Comparison of ENCODE assay signal across 9 mouse cellular contexts in the genomic region with DNA sequence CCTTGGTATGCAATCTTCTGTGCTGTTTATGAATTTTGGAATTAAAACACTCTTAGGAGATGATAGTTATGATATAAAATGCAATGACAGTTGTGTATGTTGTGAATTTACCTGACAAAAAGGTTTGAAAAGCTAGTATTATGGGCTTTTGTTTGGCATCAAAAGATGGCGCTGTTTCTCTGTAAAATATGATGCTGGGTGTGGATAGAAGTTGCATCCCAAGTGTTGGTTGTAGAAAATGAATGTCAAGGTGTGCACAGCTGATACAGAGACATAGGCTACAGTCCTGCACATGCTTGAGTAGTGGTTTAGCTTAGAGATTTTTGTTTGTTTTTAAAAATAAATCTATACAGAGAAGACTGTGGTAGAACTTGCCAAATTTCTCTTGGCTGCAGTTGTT.
A peak's percentile ranks its signal among the peaks of the same experiment; 100 is the strongest.
DNase-seq lines count a peak whose midpoint lies in the region; ATAC-seq lines count a peak whose summit lies in the region.
"Had no signal": no experiment of that assay in that cellular context is flagged by ENCODE, and none has a peak within 500 bp of the region (broad histone marks: within the 10 kb centered on the region; RNA-seq: fewer than 3 reads in every experiment).

No protein-coding gene starts in this region.

- no peaks in the 10 kb centered on the region for H3K36me3 ChIP-seq in forebrain, embryonic 13.5 days (ENCODE audit: poor library complexity, severe bottlenecking)
- no peaks in the 10 kb centered on the region for H3K36me3 ChIP-seq in forebrain, embryonic 15.5 days
- no peaks in the 10 kb centered on the region for H3K36me3 ChIP-seq in midbrain, embryonic 11.5 days (ENCODE audit: control insufficient read depth, insufficient read depth, low read length)
- H3K36me3 ChIP-seq in midbrain, embryonic 10.5 days, result no peaks in the 10 kb centered on the region
- H3K36me3 ChIP-seq: limb, embryonic 13.5 days had no signal

- H3K4me3 ChIP-seq in forebrain, embryonic 13.5 days, result no peak overlapping the region
- H3K4me3 ChIP-seq in forebrain, embryonic 15.5 days, result no peak overlapping the region
- no peak overlapping the region for H3K4me3 ChIP-seq in midbrain, embryonic 11.5 days (ENCODE audit: low read depth, low read length)
- no peak overlapping the region for H3K4me3 ChIP-seq in midbrain, embryonic 10.5 days
- H3K4me3 ChIP-seq: limb, embryonic 13.5 days had no signal

- ATAC-seq in forebrain, embryonic 13.5 days, result peak; percentile 67; the same call in 1 of the 2 replicates
- no peak for ATAC-seq in forebrain, embryonic 15.5 days (replicated peaks)
- ATAC-seq in midbrain, embryonic 11.5 days (ENCODE audit: low FRiP score), result no peak

- no peaks in the 10 kb centered on the region for H3K9me3 ChIP-seq in forebrain, embryonic 13.5 days (replicated peaks)
- H3K9me3 ChIP-seq in forebrain, embryonic 15.5 days, result no peaks in the 10 kb centered on the region
- H3K9me3 ChIP-seq in midbrain, embryonic 11.5 days (ENCODE audit: control insufficient read depth, low read length), result no peaks in the 10 kb centered on the region
- no peaks in the 10 kb centered on the region for H3K9me3 ChIP-seq in midbrain, embryonic 10.5 days (replicated peaks)
- H3K9me3 ChIP-seq: limb, embryonic 13.5 days had no signal

- no peak overlapping the region for H3K9ac ChIP-seq in forebrain, embryonic 13.5 days
- no peak overlapping the region for H3K9ac ChIP-seq in forebrain, embryonic 15.5 days (replicated peaks)
- no peak overlapping the region for H3K9ac ChIP-seq in midbrain, embryonic 11.5 days (ENCODE audit: low read length)
- H3K9ac ChIP-seq: limb, embryonic 13.5 days had no signal

- no peaks in the 10 kb centered on the region for H3K4me1 ChIP-seq in forebrain, embryonic 13.5 days
- no peaks in the 10 kb centered on the region; the same call in 1 of the 2 replicates for H3K4me1 ChIP-seq in forebrain, embryonic 15.5 days
- H3K4me1 ChIP-seq in midbrain, embryonic 11.5 days (ENCODE audit: control insufficient read depth, insufficient read depth, low read length), result no peaks in the 10 kb centered on the region; the same call in 1 of the 2 replicates
- peaks cover 6% of the 10 kb centered on the region; the same call in 1 of the 2 replicates for H3K4me1 ChIP-seq in midbrain, embryonic 10.5 days
- H3K4me1 ChIP-seq: limb, embryonic 13.5 days had no signal

- H3K4me2 ChIP-seq in forebrain, embryonic 13.5 days, result no peak overlapping the region
- H3K4me2 ChIP-seq in forebrain, embryonic 15.5 days (replicated peaks), result no peak overlapping the region
- no peak overlapping the region for H3K4me2 ChIP-seq in midbrain, embryonic 11.5 days
- H3K4me2 ChIP-seq: limb, embryonic 13.5 days had no signal

- DNase-seq in midbrain, embryonic 11.5 days (ENCODE audit: low spot score, missing footprints), result peak; percentile 88
- DNase-seq in midbrain, embryonic 10.5 days (ENCODE audit: low spot score), result no peak
- DNase-seq in cerebellum, adult 8-10 months, result peak; percentile 32
- DNase-seq in left cerebral cortex, postnatal 25 days (ENCODE audit: low spot score in 2 of 2), result peak; percentile 21 to 62
- peak; percentile 35 for DNase-seq in telencephalon, adult 2 months (ENCODE audit: low read depth, low spot score)
- DNase-seq in gastrocnemius, postnatal 10 days, result no peak

- H3K27me3 ChIP-seq in forebrain, embryonic 13.5 days, result no peaks in the 10 kb centered on the region
- H3K27me3 ChIP-seq in forebrain, embryonic 15.5 days, result no peaks in the 10 kb centered on the region
- no peaks in the 10 kb centered on the region for H3K27me3 ChIP-seq in midbrain, embryonic 11.5 days (ENCODE audit: control insufficient read depth, insufficient read depth, low read length)
- no peaks in the 10 kb centered on the region for H3K27me3 ChIP-seq in midbrain, embryonic 10.5 days (ENCODE audit: low read depth, poor library complexity, severe bottlenecking)
- H3K27me3 ChIP-seq: limb, embryonic 13.5 days had no signal

- no peak overlapping the region for H3K27ac ChIP-seq in forebrain, embryonic 13.5 days
- no peak overlapping the region for H3K27ac ChIP-seq in forebrain, embryonic 15.5 days (replicated peaks)
- no peak overlapping the region for H3K27ac ChIP-seq in midbrain, embryonic 11.5 days (ENCODE audit: low read depth, low read length)
- H3K27ac ChIP-seq in midbrain, embryonic 10.5 days (replicated peaks), result no peak overlapping the region
- H3K27ac ChIP-seq: limb, embryonic 13.5 days had no signal

- 45% methylated on average over 1 of the region's 1 CpGs for WGBS in forebrain, embryonic 13.5 days
- WGBS in forebrain, embryonic 15.5 days, result 29% methylated on average over 1 of the region's 1 CpGs
- 38% methylated on average over 1 of the region's 1 CpGs for WGBS in midbrain, embryonic 11.5 days
- 50% methylated on average over 1 of the region's 1 CpGs for WGBS in midbrain, embryonic 10.5 days

- intact Hi-C loops in left cerebral cortex, postnatal 25 days (cut with DNase I), result loop anchor here (2.0 to 10.0 kb wide), 2 partner anchors 243 to 375 kb away; a partner anchor contains a TSS

Comparison
In these comparisons a context has a peak if more than half of its experiments do, and no peak if none do; other contexts are left out.
1. DNase-seq: peak in midbrain, embryonic 11.5 days (single experiment), cerebellum, adult 8-10 months (single experiment), left cerebral cortex, postnatal 25 days (2 of 2) and telencephalon, adult 2 months (single experiment); none in midbrain, embryonic 10.5 days (single experiment) and gastrocnemius, postnatal 10 days (single experiment).